Mouse (Mus musculus) splenic B cell, adult 2 months (primary cell): ENCODE results near the gene Ckb.

Experiments
- DNase-seq: peaks from one replicate; pipeline ENCODE4 v3.0.0-alpha.2; 2011; ENCODE audit warnings: low read depth, low spot score
- H3K27me3 ChIP-seq: 2 replicates; pipeline ENCODE4 v1.6.1; 2012; ENCODE audit warnings: mild to moderate bottlenecking, low read length, moderate library complexity, mixed read lengths; ENCODE audit not compliant: control insufficient read depth, poor library complexity, insufficient read depth, severe bottlenecking
- H3K36me3 ChIP-seq: 2 replicates; pipeline ENCODE4 v1.6.1; 2012; ENCODE audit warnings: mild to moderate bottlenecking, low read length, moderate library complexity, mixed read lengths; ENCODE audit not compliant: control insufficient read depth, poor library complexity, insufficient read depth, severe bottlenecking

The Ckb gene

GRCm38 (mm10) chr12:111697708-111698107 lies 25.6 kb upstream of the Ckb start:
- no peak for DNase-seq
- Histone ChIP-seq H3K36me3 (no peaks in the 10 kb centered on the region), H3K27me3 (no peaks in the 10 kb centered on the region)

DNA sequence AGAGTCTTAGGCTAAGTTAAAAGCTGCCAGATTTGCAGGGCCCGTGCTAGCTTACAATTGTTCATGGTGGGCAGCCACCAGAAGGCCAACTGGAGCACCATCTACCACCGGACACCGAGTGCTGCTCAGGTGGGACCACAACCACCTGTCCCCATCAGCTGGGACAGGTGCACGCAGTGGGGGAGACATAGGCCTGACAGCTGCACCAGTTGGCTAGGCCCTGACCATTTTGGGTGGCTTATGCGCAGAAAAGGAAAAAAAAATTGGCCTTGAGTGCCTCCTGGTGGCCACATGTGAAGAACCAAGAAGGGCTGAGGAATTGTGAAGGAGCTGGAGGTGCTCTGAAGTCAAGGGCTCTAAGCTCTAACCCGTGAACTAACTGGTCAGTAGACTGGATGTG lies 24.1 kb upstream of the Ckb start:
- no peaks in the 10 kb centered on the region for H3K27me3 ChIP-seq
- no peaks in the 10 kb centered on the region for H3K36me3 ChIP-seq
- peak; percentile 79 for DNase-seq

DNA sequence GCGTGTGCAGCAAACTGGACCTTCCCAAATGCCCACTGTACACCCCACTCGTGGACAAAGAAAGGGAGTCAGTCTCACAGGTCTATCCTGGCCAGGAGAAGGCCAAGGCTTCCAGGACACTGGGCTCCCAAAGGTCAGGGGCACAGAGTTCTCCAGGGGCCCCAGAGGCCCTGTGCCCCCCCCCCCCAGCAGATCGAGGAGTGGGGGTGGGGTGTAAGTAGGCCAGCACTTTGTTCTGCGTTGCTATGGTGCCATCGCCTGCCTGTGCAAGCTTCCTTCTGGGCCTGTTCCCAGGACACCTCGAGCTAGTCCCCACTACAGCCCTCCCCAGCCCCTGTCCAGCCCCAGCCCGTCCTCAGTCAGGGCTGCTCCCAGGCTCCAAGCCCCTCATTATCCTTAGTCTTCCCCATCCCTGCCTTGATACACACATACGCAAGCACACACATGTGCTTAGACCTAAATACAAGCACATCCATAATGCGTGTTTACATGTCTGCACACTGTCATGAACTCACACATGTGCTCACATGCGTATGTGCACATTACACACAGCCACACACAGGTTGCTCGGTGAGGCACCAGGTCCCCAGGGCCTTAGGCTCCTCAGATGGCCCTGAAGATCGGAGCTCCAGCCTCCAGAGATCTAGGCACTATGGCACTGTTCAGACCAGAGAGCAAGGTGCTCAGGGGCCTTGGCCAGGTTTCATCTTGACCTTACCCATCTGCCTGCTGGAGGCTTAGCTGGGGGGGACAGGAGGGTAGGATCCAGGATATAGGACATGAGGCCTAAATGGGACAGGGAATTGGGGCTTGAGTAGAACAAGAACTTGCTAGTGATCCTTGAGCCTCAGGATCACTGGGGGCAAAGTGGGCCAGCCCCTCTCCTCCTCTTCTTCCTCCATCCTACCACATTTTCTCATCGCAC lies 23.0 kb upstream of the Ckb start:
- DNase-seq, result no peak
- no peaks in the 10 kb centered on the region for H3K36me3 ChIP-seq
- H3K27me3 ChIP-seq, result no peaks in the 10 kb centered on the region

- H3K27me3 ChIP-seq, result no peaks in the 10 kb centered on the region
- no peak for DNase-seq
Observed at GRCm38 (mm10) chr12:111694271-111694781, 22.2 kb upstream of the Ckb start.

GRCm38 (mm10) chr12:111693341-111694270 lies 21.5 kb upstream of the Ckb start:
- no peaks in the 10 kb centered on the region for H3K27me3 ChIP-seq
- no peak for DNase-seq
- H3K36me3 ChIP-seq, result no peaks in the 10 kb centered on the region

More at GRCm38 (mm10) chr12:111694271-111694781, 22.2 kb upstream of the Ckb start:
- no peaks in the 10 kb centered on the region for H3K36me3 ChIP-seq

DNA sequence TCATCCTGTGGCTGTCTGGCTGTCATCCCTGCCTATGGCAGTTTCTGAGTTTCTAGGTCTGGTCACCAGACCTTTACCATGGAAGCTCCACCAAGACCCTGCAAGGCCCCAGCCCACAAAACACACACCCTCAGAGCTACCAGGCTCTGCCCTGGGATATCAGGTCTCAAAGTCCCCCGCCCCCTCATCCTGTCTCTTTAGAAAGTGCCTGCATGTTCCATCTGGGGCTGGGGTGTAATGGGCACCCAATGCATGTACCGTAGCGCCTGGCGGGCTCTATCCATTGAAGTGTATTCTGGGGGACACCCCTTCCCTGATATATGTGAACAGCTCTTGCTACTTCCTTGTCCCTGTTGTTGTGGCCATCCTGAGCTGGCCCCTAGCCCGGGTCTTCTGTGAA lies 20.8 kb upstream of the Ckb start:
- Histone ChIP-seq H3K36me3 (no peaks in the 10 kb centered on the region), H3K27me3 (no peaks in the 10 kb centered on the region)
- DNase-seq, result no peak

DNA sequence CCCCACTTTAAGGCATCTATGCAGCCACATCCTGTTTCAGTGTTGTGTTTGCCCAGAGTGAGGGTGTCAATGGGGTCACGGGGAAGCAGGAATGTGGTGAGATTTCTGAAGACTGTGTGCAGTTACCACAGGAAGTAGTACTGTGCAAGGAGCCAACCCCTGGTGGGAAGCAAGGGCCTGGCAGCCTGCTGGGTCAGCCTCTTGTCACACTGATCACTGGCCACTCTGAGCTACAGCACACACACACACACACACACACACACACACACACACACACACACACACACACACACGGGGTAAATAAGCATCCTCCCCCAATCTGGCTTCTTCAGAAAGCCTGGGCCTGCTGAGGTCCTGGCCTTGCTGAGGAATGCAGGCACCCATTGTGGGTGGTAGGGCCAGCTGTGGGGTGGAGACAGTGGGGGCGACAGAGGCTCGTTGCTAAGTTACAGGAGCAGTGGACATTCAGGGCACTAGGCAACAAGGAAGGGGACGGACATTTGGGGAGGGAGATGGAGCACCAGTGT lies 19.3 kb upstream of the Ckb start:
- DNase-seq, result no peak
- Histone ChIP-seq H3K27me3 (no peaks in the 10 kb centered on the region), H3K36me3 (no peaks in the 10 kb centered on the region)

- Histone ChIP-seq H3K36me3 (no peaks in the 10 kb centered on the region), H3K27me3 (no peaks in the 10 kb centered on the region)
- DNase-seq, result no peak
Observed at GRCm38 (mm10) chr12:111689426-111689825, 17.3 kb upstream of the Ckb start.

DNA sequence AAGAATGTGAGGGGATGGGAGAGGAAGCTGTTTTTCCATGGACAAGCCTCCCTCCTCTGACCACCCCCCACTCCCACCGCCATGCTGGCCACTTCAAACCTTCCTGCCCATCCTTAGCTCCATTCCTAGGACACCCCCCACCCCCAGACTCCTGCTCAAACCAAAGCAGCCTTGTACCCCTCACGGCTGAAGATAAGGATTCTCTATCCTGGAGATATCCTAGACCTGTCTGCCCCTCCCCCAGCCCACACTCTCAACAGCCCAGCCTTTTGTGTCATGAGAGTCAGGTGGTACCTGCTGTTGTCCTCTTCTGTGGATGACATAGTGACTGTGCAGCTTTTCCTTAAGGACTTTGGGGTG lies 15.9 kb upstream of the Ckb start:
- Histone ChIP-seq H3K36me3 (no peaks in the 10 kb centered on the region; the same call in 1 of the 2 replicates), H3K27me3 (no peaks in the 10 kb centered on the region)
- no peak for DNase-seq

- Histone ChIP-seq H3K36me3 (no peaks in the 10 kb centered on the region; the same call in 1 of the 2 replicates), H3K27me3 (no peaks in the 10 kb centered on the region)
- DNase-seq, result no peak
Observed at GRCm38 (mm10) chr12:111687350-111688068, 15.4 kb upstream of the Ckb start.

DNA sequence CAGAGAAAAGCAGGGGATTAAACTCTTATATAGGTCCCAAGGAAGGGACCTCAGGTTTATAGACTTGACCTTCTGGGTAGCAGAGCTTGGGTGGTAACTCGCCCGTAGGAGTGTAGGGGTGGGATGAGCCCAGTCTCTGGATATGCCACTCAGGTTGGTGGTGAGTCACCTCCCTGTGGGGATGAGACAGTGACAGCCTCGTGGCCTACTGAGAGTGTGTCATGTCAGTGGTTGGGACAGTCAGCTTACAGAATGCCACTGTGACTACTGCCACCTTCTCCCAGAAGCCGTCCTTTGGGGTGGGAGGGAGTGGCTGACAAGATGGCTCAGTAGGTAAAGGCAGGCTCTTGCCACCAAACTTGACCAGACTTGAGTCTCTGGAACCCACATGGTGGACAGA lies 14.3 kb upstream of the Ckb start:
- DNase-seq, result no peak

GRCm38 (mm10) chr12:111682806-111683205 lies 10.7 kb upstream of the Ckb start:
- no peaks in the 10 kb centered on the region for H3K27me3 ChIP-seq
- no peaks in the 10 kb centered on the region; the same call in 1 of the 2 replicates for H3K36me3 ChIP-seq
- no peak for DNase-seq

More for the DNA sequence above, 14.3 kb upstream of the Ckb start:
- H3K36me3 ChIP-seq, result no peaks in the 10 kb centered on the region; the same call in 1 of the 2 replicates
- no peaks in the 10 kb centered on the region for H3K27me3 ChIP-seq

GRCm38 (mm10) chr12:111682003-111682402 lies 9.9 kb upstream of the Ckb start:
- no peaks in the 10 kb centered on the region; the same call in 1 of the 2 replicates for H3K36me3 ChIP-seq
- no peaks in the 10 kb centered on the region for H3K27me3 ChIP-seq
- no peak for DNase-seq

- Histone ChIP-seq H3K36me3 (no peaks in the 10 kb centered on the region; the same call in 1 of the 2 replicates), H3K27me3 (no peaks in the 10 kb centered on the region)
- DNase-seq, result no peak
Observed at GRCm38 (mm10) chr12:111681305-111681704, 9.2 kb upstream of the Ckb start.
